Mouse (Mus musculus) large intestine, adult 2 months (tissue): ENCODE measurements around the gene Cog6. TPM values are rescaled to one million over a fixed set of nuclear protein-coding genes. Genes with fewer than 3 reads are reported as not detected.

ENCODE experiments used
- DNase-seq: peaks from one replicate; pipeline ENCODE4 v3.0.0-alpha.2; 2012; ENCODE audit warnings: low read depth, low spot score
- WGBS: fragments of 180-500 bp; shearing (Covaris S2); methylation state at CpG from one replicate; pipeline ENCODE4 v1.1.7; 2018; 5-methylcytosine and 5-hydroxymethylcytosine counted together
- polyA plus RNA-seq: library from polyadenylated mRNA; depleted of rRNA; stranded (reverse); fragments of >200 nt; gene quantifications from 2 replicates; pipeline ENCODE4 v1.2.3, GENCODE M21; 2012

Cog6 gene
- polyA plus RNA-seq, 1 experiment, result 20.1 TPM

DNA sequence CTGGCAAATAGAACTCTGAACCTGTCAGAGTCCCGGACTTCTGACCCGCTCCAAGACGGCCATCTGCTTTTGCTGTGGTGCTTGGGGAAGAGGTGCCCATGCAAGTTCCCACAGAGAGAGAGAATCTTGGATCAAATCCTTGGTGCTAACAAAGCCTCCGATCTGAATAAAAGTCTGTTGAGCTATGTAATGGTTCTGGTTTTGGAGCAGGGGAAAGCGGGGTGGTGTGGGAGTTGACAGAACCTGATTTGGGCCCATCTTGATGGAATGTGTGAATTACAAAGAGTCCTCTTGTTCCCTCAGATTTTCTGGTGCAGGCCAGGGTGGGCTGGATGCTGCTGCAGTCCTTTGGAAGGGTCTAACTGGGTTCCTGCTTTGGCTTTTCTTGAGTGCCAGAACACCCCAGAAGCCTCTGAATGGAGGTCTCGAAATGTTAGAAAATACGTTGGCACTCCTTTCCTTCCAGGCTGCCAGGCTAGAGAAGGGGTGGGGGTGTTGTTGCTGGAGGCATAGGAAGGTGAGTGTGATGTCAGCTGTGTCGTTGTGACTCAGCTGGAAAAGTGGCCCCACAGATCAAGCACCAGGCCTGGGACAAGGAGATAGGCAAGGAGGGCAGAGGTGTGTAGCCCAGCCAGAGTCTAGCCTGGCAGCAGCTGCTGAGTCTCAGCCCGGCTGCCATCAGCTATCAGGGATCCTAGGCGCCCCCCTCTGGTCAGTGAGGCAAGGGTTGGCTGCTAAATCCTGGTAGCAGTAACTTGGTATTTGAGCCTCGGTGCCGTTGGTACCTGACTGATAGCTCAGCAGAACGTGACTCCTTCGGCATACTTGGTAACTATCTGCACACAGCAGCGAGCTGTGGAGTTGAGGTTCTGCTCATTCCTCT, 42.1 kb downstream of the Cog6 start:
- no peak for DNase-seq
- WGBS, result 38% methylated on average over 15 of the region's 15 CpGs

DNA sequence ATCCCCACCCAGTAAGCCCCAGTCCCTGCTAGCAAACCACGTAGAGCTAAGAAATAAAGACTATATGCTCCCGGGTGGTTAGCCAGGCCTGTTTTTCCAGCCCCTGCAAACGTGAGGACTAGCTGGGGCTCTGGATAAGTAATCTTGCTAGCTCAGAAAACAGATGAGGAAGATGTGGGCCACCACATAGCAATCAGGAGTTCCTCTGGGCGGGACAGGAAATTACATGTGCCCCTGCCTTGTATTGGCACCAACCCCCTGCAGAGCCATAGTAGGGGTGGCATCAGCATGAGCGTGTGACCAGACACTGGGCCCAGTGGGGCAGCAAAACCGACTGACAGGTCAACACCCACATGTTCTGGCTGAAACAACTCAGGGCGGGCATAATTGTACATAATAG, 44.1 kb downstream of the Cog6 start:
- DNase-seq, result no peak
- 64% methylated on average over 7 of the region's 7 CpGs for WGBS

DNA sequence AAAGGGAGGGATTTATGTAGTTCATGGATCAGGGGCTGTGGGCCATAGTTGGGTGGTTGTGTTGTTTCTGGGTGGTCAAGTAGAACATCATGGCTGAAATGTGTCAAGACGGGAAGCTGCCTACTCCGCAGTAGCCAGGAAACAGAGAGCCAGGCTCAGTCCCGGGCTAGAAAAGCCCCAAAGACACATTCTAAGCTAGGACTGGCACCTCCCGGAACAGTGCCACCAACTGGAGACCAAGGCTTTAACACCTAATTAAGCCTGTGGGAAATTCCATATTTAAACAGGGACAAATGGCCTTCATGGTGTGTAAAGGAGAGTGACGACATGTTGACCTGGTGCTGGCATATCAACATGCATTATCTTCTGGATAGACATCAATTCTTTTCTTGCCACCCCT, 50.0 kb downstream of the Cog6 start:
- DNase-seq, result no peak
- WGBS, result 85% methylated on average over 5 of the region's 5 CpGs

DNA sequence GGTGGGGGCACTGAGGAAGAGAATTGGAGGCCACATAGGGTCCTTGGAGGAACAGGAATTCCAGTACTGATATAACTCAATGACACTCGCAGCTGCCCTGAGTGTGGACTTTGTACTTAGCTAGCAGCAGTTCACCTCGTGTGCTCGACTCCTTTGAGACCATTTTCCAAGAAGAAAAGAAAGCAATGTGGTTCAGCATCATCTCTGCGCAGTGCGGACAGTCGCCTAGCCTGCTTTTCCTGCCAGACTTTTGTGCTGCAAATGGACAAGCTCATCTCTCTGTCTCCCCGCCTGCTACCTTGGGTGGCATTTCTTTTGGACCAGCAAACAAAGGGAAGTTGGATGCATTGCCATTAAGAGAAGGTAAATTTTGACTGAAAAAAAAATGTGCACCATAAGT, 52.8 kb downstream of the Cog6 start:
- 59% methylated on average over 7 of the region's 7 CpGs for WGBS
- DNase-seq, result no peak

DNA sequence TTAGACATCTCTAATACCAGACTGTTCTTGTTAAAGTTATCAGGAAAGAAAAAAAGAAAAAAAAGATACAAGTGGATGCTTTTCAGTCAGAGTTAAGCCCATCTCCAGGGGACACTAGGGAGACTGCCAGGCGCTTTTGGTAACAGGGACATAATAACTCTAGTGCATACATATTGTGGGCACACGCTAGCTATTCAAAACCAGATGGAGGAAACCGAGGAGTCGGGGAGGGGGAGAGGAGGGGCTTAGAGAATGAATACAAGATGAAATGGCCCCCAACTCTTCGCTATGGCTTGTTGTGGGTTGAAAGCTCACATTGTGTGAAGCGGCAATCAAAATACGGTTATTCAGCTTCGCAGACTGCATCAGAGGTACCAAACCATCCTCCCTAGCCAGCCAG, 53.6 kb downstream of the Cog6 start:
- no peak for DNase-seq
- WGBS, result 79% methylated on average over 8 of the region's 8 CpGs

DNA sequence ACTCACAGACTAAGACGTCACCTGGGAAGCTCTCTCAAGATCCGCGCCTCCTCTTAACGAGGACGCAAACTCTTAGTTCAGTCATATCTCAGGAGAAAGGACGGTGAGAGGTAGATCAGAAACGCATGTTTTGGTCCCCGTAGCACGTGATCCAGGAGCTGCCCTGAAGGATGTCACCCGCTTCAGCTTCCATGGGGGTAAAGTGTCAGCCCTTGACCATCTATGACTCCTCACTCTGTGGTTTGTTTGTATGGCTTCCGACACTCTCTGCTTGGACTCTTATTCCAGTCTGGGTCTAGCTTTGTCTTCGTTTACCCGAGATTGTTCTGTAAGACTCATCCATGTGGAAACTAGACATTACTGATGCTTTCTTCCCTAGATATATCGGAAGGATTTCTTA, 54.6 kb downstream of the Cog6 start:
- WGBS, result 93% methylated on average over 14 of the region's 14 CpGs
- no peak for DNase-seq

DNA sequence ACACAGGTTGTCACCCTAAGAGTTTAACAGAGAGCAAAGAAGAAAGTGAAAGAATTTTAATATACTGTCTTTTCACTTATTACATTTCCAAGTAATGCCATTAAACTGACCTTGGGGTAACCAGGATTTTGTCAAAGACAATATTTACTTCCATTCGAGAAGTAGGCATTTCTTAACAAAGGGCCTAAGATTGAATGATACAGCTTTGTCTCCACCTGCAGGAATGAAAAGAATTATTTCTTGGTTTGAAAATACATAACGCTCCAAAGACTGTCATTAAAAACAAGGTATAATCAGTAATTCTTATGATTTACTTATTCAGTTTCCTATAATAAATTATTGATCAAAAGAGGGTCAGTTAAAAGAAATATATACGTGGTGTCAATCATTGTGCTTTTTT, 55.4 kb downstream of the Cog6 start:
- DNase-seq, result no peak

DNA sequence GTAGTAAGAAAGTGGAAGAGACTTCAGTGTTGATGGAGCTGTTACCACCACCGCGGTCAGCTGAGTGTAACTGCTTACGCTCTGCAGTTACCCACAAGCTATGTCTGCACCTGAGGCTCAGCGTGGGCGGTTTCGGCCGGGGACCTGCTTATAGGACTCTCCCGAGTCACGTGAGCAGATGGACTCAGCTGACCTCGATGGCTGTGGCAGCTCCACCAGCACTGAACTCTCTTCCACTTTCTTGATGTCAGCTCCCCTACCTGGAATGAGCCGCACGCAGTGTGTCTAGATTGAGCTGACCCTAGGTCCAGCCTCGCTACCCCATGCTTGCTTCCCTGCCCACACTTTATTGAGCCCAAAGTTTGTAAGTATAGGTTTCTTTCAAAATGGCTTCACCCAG, 56.1 kb downstream of the Cog6 start:
- no peak for DNase-seq
- 95% methylated on average over 13 of the region's 13 CpGs for WGBS

More for the DNA sequence above, 55.4 kb downstream of the Cog6 start:
- 63% methylated on average over 3 of the region's 3 CpGs for WGBS

DNA sequence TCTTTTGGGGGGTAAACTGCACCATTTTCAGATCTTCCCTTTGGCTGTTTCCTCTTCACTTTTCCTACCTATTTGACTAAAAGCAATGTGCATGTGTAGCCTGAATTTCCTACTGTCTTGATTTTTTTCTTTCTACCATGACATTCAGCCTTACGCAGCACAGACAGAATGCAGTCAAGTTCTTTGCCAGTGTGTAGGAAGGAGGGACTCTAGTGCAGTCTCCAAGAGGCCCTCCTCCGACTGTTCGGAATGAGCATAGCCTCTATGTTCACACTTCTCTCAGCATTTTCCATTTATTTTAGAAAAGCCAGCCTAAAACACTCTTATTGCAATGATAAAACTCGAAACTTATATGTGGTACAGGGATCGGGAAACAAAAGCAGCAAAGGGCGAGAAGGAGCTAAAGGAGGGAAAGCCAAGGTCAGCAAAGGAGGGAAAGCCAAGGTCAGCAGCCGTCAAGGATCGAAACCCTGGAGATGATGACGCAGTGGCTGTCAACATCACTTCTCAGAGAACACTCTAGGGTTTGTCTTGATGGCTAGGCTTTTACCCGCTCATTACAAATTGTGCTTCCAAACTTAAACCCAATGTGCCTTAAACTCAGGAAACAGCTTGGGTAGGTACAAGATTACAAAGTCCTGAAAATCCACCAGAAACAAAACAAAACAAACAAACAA, 58.5 kb downstream of the Cog6 start:
- DNase-seq, result no peak
- 87% methylated on average over 10 of the region's 10 CpGs for WGBS

DNA sequence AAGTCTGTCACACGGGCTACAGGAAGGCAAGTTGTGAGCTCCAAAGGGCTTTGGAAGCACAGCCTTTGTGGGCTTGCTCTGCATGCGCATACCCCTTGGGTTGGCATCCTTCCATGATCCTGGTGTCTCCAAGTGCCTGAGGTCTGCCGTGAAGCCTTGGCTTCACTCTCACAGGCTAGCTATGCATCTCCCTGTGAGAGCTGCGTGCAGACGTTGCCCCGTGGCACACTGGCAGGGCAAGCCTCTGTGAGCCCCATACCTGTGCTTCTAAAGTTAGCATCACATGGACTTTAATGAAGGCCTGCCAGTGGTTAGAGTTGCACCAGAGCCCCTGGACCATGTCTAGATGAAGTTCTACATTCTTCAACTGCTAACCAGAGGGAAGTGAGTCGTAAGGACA, 59.2 kb downstream of the Cog6 start:
- DNase-seq, result no peak
- WGBS, result 88% methylated on average over 7 of the region's 7 CpGs

DNA sequence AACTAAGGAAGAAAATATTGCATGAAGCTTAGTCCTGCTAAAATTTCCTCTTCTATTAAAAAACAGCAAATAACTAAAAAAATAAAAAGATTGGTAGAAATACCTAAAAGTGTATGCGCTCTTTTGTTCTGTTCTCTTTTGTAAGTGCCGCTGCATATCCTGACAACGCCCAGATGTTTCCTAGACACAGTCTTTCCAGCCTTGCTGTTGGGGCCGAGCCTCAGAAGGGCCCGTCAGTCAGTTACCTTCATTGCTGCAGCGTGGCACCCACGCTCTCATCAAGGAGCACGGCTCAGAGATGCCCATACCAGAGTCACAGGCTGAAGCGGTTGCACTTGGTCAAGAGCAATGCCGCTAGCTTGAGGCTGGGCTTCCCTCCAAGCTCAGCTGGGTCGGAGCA, 60.8 kb downstream of the Cog6 start:
- WGBS, result 82% methylated on average over 11 of the region's 11 CpGs
- no peak for DNase-seq

DNA sequence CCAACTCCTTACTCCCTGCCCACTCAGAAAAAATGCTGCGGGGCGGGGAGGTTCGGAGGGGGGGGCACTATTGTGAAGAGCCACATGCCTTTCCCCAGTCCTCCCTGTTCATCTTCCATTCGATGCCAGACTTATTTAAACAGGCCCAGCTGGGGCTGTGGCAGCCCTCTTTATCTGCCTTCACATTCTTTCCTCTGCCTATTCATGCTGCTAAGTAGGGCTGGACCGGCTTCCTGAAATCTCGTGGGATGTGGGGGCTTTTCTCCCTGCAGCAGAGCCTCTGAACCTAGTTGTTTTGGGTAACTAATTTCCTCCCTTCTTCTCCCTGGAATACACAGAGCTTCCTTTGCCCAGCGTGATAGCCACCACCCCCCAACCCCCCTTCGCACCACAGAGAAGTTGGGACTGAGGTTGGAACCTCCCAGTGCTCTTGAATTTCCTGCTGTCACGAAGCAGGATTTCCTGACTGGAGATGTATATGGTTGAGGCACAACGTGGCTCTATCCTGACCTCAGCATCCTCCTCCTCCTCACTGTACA, 61.5 kb downstream of the Cog6 start:
- 22% methylated on average over 10 of the region's 10 CpGs for WGBS
- no peak for DNase-seq

DNA sequence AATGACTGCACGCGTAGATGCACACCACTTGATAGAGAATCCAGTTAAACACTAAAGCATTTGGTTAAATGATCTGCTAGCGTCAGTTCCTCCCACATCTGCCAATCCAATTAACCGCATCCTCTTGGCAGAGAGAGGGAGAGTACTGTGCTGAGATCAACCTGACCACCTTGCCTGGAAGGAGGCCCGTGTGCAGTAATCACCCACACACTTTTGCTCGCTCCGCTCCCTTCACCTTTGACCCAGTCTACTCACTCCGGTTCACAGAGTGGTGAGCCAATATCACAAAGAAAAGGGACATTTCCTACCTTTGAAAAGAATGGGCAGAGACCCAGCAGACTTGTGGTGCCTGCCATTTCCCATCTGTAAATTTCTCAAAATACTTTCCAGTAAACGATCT, 62.4 kb downstream of the Cog6 start:
- no peak for DNase-seq
- 73% methylated on average over 9 of the region's 9 CpGs for WGBS

DNA sequence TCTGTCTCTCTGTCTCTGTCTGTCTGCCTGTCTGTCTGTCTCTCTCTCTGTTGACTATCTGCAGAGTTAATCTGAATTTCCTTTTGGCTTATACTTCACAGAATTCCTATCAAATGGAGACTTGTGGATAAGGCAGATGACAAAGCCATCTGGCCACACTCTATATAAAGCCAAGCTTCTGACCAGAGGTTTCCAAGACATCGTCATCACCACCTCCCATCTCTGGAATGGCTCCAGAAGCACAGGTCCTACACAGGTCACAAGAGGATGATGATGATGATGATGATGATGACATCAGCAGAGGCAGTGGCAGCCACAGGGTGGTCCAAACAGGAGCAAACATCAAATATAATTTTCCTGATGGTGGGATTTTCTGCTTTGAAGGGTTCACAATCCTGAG, 63.2 kb downstream of the Cog6 start:
- no peak for DNase-seq
- WGBS, result 69% methylated on average over 1 of the region's 1 CpGs

DNA sequence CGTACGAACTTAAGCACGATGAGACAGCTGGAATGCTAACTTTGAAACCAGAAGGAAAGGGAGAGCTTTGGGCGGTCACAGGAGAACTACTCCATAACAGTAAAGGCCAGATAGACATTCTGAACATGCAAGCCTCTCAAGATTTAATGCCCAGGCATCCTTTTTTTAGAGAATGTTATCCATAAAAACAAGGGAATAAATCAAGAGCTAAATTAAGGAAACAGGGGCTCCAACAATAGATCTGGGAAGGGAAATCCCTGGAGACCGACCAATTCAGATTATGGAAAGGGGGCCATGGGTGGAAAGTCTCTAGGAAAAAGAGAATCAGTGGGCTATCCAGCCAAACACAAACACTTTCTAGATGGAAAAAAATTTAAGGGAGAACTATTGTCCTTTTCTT, 68.2 kb downstream of the Cog6 start:
- no peak for DNase-seq
- WGBS, result 83% methylated on average over 5 of the region's 5 CpGs

DNA sequence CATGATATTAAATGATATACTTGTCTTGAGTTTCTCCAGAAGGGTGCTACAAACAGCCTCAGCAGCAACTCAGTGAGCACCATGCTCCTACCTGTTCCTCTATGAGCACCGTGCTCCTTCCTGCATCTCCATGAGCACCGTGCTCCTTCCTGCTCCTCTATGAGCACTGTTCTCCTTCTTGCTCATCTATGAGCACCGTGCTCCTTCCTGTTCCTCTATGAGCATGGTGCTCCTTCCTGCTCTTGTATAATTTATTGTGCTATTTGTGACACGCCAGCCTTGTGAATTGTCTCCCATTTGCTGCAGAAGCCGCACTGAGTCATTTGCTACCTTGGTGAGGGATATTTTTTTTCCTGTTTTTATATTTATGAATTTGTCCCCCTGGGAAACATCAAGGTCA, 69.6 kb downstream of the Cog6 start:
- DNase-seq, result no peak
- 87% methylated on average over 5 of the region's 5 CpGs for WGBS

DNA sequence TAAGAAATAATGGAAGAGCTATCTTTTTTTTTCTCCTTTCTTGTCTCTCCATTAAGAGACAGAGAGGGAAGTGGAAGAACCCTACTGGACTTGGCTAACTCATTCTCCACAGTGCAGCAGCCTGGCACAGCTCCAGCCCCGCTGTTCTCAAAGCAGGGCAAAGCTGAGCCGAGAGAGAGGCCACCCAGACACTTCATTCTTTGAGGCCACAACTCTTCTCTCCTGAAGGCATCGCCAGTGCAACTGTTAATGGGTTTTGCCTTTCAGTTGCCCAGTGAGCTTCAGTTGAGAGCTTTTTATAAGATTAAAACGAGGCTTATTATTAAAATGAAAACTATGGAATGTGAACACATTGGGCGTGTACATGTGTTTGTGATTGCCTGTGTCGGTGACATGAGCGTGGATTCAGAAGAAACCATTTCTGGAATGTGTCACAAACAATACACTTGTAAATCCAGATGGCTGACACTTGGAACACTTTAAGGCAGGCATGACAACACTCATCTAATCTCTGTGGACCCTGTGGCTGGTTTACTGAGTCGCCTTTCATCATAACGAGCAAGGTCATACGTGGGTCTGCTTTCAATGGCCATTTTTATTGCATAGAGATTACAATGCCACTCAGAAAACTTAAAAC, 76.1 kb downstream of the Cog6 start:
- WGBS, result 28% methylated on average over 10 of the region's 10 CpGs
- DNase-seq, result no peak

DNA sequence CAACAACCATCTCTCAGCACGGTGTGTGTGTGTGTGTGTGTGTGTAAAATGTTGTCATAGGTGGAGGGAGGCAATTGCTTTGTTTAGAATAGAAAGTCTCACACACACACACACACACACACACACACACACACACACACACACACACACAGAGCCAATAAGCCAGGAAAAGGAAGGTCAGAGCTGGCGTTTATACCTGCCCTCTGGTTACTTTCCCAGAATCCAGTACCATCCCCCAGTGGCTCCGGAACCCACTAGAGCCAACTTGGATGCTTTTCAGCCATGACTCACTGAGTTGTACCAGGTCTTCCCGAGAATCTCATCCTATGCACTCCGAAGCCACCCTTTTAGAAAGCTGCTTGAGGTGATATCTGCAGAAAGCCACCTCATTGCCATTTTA, 78.6 kb downstream of the Cog6 start:
- no peak for DNase-seq
- WGBS, result 52% methylated on average over 5 of the region's 5 CpGs

DNA sequence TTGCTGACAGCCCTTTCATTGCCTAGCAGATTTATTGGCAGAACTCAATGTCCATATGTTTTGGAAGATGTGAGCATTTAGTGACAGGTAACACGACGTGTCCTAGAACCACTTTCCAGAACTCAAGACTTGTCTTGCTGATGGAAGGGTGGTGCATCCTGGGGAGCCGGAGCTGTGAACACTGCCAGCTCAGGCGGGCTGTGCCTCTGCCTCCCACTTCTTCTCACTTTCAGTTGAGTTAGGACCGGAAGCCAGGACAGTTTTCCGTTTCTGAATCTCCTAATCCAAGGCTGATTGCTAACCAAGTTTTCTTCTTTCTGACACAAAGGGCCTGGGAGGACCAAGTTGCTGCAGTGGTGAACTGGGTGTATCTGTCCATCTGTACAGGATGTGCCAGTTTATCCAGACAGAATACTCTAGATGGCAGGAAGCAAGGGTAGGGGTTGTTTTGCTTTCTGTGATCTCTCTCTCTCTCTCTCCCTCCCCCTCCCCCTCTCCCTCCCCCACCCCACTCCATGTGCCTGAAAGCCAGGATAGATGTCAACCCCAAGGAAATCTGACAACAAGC, 79.2 kb downstream of the Cog6 start:
- WGBS, result 79% methylated on average over 6 of the region's 6 CpGs

DNA sequence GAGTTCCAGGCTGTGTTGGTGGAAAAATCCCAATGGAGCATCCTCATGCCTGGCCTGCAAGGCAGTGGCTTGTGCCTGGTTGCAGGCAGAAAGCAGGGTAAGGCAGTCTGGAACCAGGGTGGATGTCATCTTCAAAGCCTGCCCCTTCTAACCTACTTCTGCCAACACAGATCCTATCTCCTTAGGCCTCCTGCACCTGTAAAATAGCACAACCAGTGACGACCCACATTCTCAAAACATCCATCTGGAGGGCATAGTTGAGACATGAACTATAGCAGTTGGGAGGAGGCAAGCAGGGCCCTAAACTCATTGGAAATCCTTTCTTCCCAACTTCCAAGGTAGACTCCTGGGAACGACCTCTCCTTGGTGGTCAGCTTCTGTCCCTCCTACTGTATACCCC, 85.1 kb downstream of the Cog6 start:
- 75% methylated on average over 2 of the region's 2 CpGs for WGBS
- no peak for DNase-seq

More for the DNA sequence above, 79.2 kb downstream of the Cog6 start:
- DNase-seq, result no peak
